Mouse (Mus musculus) ES-Bruce4 (cell line): ENCODE data around the gene Zfp961.

ENCODE experiments used
- CTCF ChIP-seq: IDR thresholded peaks from one replicate; pipeline ENCODE4 v1.8.1; 2011; ENCODE audit warnings: low read depth, low read length
- EP300 ChIP-seq: IDR thresholded peaks from 2 replicates; pipeline ENCODE4 v1.6.1; 2011; ENCODE audit warnings: low read depth, low read length; ENCODE audit not compliant: insufficient read depth
- POLR2A ChIP-seq: IDR thresholded peaks from one replicate; pipeline ENCODE4 v1.8.1; 2011; ENCODE audit warnings: low read length; ENCODE audit not compliant: insufficient read depth

DNA sequence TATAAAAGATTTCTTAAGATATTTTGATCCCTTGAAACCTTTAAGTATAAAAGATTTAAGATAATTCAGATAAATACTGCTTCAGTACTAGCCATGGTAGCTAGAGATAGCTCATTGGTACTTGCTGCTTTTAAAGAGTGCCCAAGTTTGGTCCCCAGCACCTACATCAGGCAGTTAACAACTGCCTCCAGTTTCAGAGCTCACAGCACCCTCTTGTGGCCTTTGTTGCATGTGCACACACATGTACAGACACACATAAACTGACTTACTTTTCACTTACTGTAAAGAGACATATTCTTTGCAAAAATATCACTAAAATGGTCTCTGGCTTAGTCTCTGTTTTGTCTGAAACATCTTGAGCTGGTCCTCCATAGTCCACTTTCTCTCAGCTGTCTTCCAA lies 15.6 kb downstream of the Zfp961 start:
- TF ChIP-seq POLR2A (no peak), EP300 (no peak), CTCF (peak; percentile 21)
